Mouse (Mus musculus): ENCODE data around the gene Alpi. TPM values are rescaled to one million over a fixed set of nuclear protein-coding genes. Genes with fewer than 3 reads are reported as not detected.

Alpi gene
- total RNA-seq, 2 experiments from 2014 or later: not detected

- no peak for DNase-seq
These were observed 42.3 kb downstream of the Alpi start for GRCm38 (mm10) chr1:87059042-87059665.

DNA sequence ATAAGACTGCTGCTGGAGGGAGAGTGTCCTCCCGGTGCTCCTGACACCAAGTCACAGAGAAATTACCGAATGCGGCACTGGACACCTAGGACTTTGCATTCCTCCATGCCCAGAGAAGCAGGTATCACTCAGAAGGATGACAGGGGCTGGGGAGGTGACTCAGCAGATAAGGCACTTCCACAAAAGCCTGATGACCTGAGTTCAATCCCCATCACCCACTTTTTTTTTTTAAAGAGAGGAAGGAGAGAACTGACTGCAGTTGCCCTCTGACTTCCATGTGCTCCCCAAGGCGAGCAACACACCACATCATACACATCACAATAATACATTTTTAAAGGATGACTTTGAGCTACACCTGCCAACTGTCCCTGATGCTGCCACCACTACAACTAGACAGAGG is 44.3 kb downstream of the Alpi start:
- no peak for DNase-seq

GRCm38 (mm10) chr1:87051369-87051768 is 50.0 kb downstream of the Alpi start:
- no peak for DNase-seq

GRCm38 (mm10) chr1:87050700-87051099 is 50.7 kb downstream of the Alpi start:
- no peak for DNase-seq

DNA sequence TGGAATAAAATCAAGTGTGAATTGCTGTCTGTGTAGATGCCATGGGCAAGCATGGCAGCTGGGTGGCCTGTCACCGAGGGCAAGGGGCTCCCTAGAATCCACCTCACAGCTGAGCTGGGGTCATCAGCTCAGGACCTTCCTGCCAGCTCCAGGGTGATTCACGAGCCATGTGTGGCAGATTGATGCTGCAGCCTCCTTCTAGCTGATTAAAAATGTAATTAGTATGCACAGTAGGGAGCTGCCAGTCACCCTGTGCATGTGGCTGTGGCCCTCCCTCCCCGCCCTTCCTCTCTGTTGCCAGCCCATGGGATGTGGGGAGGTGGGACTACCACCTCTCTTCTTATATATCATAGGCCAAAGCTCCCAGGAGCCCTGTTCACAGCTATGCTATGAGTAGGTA is 51.3 kb downstream of the Alpi start:
- DNase-seq: no peak

Other genes starting within 250 kb of the Alpi start
- gene Alppl2, start 11.7 kb downstream of the Alpi start, total RNA-seq (2021): not detected
- not detected for gene Akp3, start 23.4 kb upstream of the Alpi start, total RNA-seq (2021)
- gene Ecel1, start 54.9 kb upstream of the Alpi start, total RNA-seq (2021): not detected
- not detected for gene Prss56, start 81.7 kb upstream of the Alpi start, total RNA-seq (2021)
- gene Chrnd, start 89.0 kb upstream of the Alpi start, total RNA-seq (2021): not detected
- not detected for gene Chrng, start 103.1 kb upstream of the Alpi start, total RNA-seq (2021)
- 10 to 100 TPM; 50.2 to 51.8 TPM for gene Eif4e2, start 112.3 kb upstream of the Alpi start, total RNA-seq (2021)
- gene Efhd1, start 162.8 kb upstream of the Alpi start, total RNA-seq (2021): 1 to 10 TPM; 4.4 to 4.8 TPM
- 10 to 100 TPM; 40.8 to 46.3 TPM for gene Gigyf2, start 225.4 kb upstream of the Alpi start, total RNA-seq (2021)

Data from heart, adult 18-20 months (tissue).